Mouse (Mus musculus): ENCODE measurements around the gene Lingo2. TPM values are rescaled to one million over a fixed set of nuclear protein-coding genes. Genes with fewer than 3 reads are reported as not detected.

Gene Lingo2
- polyA plus RNA-seq, 1 experiment from 2014 or later = 2.6 TPM

- Histone ChIP-seq H3K4me1 (ENCODE audit: control insufficient read depth, insufficient read depth, low read length) (no peaks in the 10 kb centered on the region), H3K9me3 (replicated peaks; ENCODE audit: control insufficient read depth, low read length) (no peaks in the 10 kb centered on the region), H3K4me2 (ENCODE audit: low read depth, low read length) (no peak overlapping the region), H3K9ac (replicated peaks; ENCODE audit: low read length) (no peak overlapping the region), H3K27ac (replicated peaks; ENCODE audit: low read depth, low read length) (no peak overlapping the region), H3K27me3 (ENCODE audit: control insufficient read depth, insufficient read depth, low read length) (no peaks in the 10 kb centered on the region), H3K4me3 (ENCODE audit: low read depth, low read length) (no peak overlapping the region), H3K36me3 (replicated peaks; ENCODE audit: control insufficient read depth, insufficient read depth, low read depth, low read length) (no peaks in the 10 kb centered on the region)
- no peak for ATAC-seq (replicated peaks; ENCODE audit: insufficient number of reproducible peaks, low FRiP score, low TSS enrichment, low read depth)
- 58% methylated on average over 2 of the region's 2 CpGs for WGBS
- no peak for DNase-seq (ENCODE audit: low spot score)
Measured at GRCm38 (mm10) chr4:36540664-36541360, 410.7 kb downstream of the Lingo2 start.

DNA sequence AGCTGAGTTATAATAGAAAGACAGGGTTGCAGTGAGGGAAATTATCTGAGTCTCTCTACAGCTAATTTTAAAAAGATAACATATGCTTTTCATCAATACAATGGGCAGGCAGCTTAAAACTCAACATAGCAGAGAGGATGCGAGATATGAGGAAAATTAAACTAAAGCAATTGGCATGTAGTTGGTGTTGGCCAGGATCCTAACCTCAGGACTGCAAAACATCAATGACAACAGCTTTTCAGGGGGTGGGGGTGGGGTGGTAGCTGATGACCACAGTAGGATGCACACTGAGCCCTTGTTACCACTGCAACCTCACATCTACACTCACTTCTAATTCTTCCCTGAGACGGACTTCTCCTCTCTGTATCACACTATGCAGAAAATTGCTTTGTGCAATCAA lies 417.7 kb downstream of the Lingo2 start:
- WGBS = 82% methylated on average over 2 of the region's 2 CpGs
- Histone ChIP-seq H3K4me1 (ENCODE audit: control insufficient read depth, insufficient read depth, low read length) (no peaks in the 10 kb centered on the region), H3K4me3 (ENCODE audit: low read depth, low read length) (no peak overlapping the region), H3K9ac (replicated peaks; ENCODE audit: low read length) (no peak overlapping the region), H3K36me3 (replicated peaks; ENCODE audit: control insufficient read depth, insufficient read depth, low read depth, low read length) (no peaks in the 10 kb centered on the region), H3K27me3 (ENCODE audit: control insufficient read depth, insufficient read depth, low read length) (no peaks in the 10 kb centered on the region), H3K27ac (replicated peaks; ENCODE audit: low read depth, low read length) (no peak overlapping the region), H3K4me2 (ENCODE audit: low read depth, low read length) (no peak overlapping the region), H3K9me3 (replicated peaks; ENCODE audit: control insufficient read depth, low read length) (no peaks in the 10 kb centered on the region)
- no peak for ATAC-seq (replicated peaks; ENCODE audit: insufficient number of reproducible peaks, low FRiP score, low TSS enrichment, low read depth)
- no peak for DNase-seq (ENCODE audit: low spot score)

DNA sequence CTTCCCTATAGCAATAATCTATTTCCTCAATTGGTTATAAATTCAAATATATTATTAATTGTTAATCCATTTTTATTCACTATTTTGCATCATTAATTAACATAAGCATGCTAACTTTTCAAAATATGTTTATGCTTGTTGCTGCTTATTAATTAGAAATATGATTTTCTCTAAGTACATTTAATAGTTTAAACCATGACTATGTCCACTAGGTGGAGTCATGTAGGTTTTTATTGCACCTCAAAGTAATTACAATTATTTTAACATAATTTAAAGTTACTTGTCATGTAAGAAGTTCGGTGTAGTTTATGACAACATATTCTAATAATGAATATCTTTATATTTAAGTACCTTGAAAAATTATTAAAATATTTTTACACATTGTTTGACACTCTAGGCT lies 461.3 kb downstream of the Lingo2 start:
- Histone ChIP-seq H3K9me3 (replicated peaks; ENCODE audit: control insufficient read depth, low read length) (no peaks in the 10 kb centered on the region), H3K9ac (replicated peaks; ENCODE audit: low read length) (no peak overlapping the region), H3K36me3 (replicated peaks; ENCODE audit: control insufficient read depth, insufficient read depth, low read depth, low read length) (no peaks in the 10 kb centered on the region), H3K4me2 (ENCODE audit: low read depth, low read length) (no peak overlapping the region), H3K4me3 (ENCODE audit: low read depth, low read length) (no peak overlapping the region), H3K27ac (replicated peaks; ENCODE audit: low read depth, low read length) (no peak overlapping the region), H3K27me3 (ENCODE audit: control insufficient read depth, insufficient read depth, low read length) (no peaks in the 10 kb centered on the region), H3K4me1 (ENCODE audit: control insufficient read depth, insufficient read depth, low read length) (no peaks in the 10 kb centered on the region)
- DNase-seq (ENCODE audit: low spot score) = no peak
- no peak for ATAC-seq (replicated peaks; ENCODE audit: insufficient number of reproducible peaks, low FRiP score, low TSS enrichment, low read depth)
- WGBS = 75% methylated on average over 1 of the region's 1 CpGs

DNA sequence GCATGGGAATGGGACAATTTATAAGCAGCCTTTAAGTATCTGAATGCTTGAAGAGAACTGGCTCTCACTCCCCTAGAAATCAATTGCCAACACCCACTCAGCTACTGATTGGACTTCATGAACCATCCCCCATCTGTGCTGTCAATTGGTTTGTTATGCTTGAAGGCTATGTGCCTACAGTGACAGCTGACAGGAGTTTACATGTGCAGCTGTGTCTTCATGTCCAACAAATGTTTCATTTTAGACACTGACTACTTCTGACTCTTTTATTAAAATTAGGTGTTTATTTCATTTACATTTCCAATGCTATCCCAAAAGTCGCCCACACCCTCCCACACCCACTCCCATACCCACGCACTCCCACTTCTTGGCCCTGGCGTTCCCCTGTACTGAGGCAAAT lies 516.3 kb downstream of the Lingo2 start:
- Histone ChIP-seq H3K9me3 (replicated peaks; ENCODE audit: control insufficient read depth, low read length) (no peaks in the 10 kb centered on the region), H3K9ac (replicated peaks; ENCODE audit: low read length) (no peak overlapping the region), H3K4me1 (ENCODE audit: control insufficient read depth, insufficient read depth, low read length) (no peaks in the 10 kb centered on the region), H3K4me2 (ENCODE audit: low read depth, low read length) (no peak overlapping the region), H3K36me3 (replicated peaks; ENCODE audit: control insufficient read depth, insufficient read depth, low read depth, low read length) (no peaks in the 10 kb centered on the region), H3K27ac (replicated peaks; ENCODE audit: low read depth, low read length) (no peak overlapping the region), H3K27me3 (ENCODE audit: control insufficient read depth, insufficient read depth, low read length) (no peaks in the 10 kb centered on the region), H3K4me3 (ENCODE audit: low read depth, low read length) (no peak overlapping the region)
- ATAC-seq (replicated peaks; ENCODE audit: insufficient number of reproducible peaks, low FRiP score, low TSS enrichment, low read depth) (no peak), DNase-seq (ENCODE audit: low spot score) (no peak)
- 94% methylated on average over 3 of the region's 3 CpGs for WGBS

DNA sequence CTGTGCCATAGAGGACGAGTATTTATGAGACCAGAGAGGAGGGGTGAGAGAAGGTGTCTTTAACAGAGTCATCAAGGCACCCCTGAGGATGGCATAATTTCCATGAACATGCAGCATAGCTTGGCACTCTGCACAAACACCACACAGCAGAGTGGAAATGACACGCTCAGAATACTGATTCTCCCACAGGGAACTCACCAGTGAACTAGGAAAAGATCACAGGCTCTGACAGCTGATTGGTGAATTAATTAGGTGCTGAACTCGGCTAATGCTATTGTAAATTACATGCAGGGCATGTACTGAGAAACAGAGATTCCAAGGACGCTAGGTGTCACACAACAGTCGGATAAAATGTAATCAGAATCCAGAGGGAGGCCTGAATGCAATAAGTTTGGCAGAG lies 525.4 kb downstream of the Lingo2 start:
- no peak for ATAC-seq (replicated peaks; ENCODE audit: insufficient number of reproducible peaks, low FRiP score, low TSS enrichment, low read depth)
- no peak for DNase-seq (ENCODE audit: low spot score)

GRCm38 (mm10) chr4:36407350-36407749 lies 544.2 kb downstream of the Lingo2 start:
- no peaks in the 10 kb centered on the region for H3K9me3 ChIP-seq (replicated peaks; ENCODE audit: control insufficient read depth, low read length)
- no peak overlapping the region for H3K4me2 ChIP-seq (ENCODE audit: low read depth, low read length)
- no peaks in the 10 kb centered on the region for H3K27me3 ChIP-seq (ENCODE audit: control insufficient read depth, insufficient read depth, low read length)
- no peak overlapping the region for H3K9ac ChIP-seq (replicated peaks; ENCODE audit: low read length)
- no peaks in the 10 kb centered on the region for H3K36me3 ChIP-seq (replicated peaks; ENCODE audit: control insufficient read depth, insufficient read depth, low read depth, low read length)
- WGBS = 90% methylated on average over 3 of the region's 3 CpGs
- H3K4me1 ChIP-seq (ENCODE audit: control insufficient read depth, insufficient read depth, low read length) = no peaks in the 10 kb centered on the region
- no peak overlapping the region for H3K27ac ChIP-seq (replicated peaks; ENCODE audit: low read depth, low read length)
- ATAC-seq (replicated peaks; ENCODE audit: insufficient number of reproducible peaks, low FRiP score, low TSS enrichment, low read depth) (no peak), DNase-seq (ENCODE audit: low spot score) (no peak)
- no peak overlapping the region for H3K4me3 ChIP-seq (ENCODE audit: low read depth, low read length)

More for the DNA sequence above, 525.4 kb downstream of the Lingo2 start:
- Histone ChIP-seq H3K27ac (replicated peaks; ENCODE audit: low read depth, low read length) (no peak overlapping the region), H3K9ac (replicated peaks; ENCODE audit: low read length) (no peak overlapping the region), H3K9me3 (replicated peaks; ENCODE audit: control insufficient read depth, low read length) (no peaks in the 10 kb centered on the region), H3K36me3 (replicated peaks; ENCODE audit: control insufficient read depth, insufficient read depth, low read depth, low read length) (no peaks in the 10 kb centered on the region), H3K4me3 (ENCODE audit: low read depth, low read length) (no peak overlapping the region), H3K4me2 (ENCODE audit: low read depth, low read length) (no peak overlapping the region), H3K4me1 (ENCODE audit: control insufficient read depth, insufficient read depth, low read length) (no peaks in the 10 kb centered on the region), H3K27me3 (ENCODE audit: control insufficient read depth, insufficient read depth, low read length) (no peaks in the 10 kb centered on the region)
- WGBS = 59% methylated on average over 5 of the region's 5 CpGs

GRCm38 (mm10) chr4:36368925-36369324 lies 582.6 kb downstream of the Lingo2 start:
- H3K27ac ChIP-seq (replicated peaks; ENCODE audit: low read depth, low read length) = no peak overlapping the region
- H3K9me3 ChIP-seq (replicated peaks; ENCODE audit: control insufficient read depth, low read length) = no peaks in the 10 kb centered on the region
- 75% methylated on average over 3 of the region's 3 CpGs for WGBS
- H3K4me2 ChIP-seq (ENCODE audit: low read depth, low read length) = no peak overlapping the region
- no peak overlapping the region for H3K9ac ChIP-seq (replicated peaks; ENCODE audit: low read length)
- no peaks in the 10 kb centered on the region for H3K4me1 ChIP-seq (ENCODE audit: control insufficient read depth, insufficient read depth, low read length)
- no peaks in the 10 kb centered on the region for H3K36me3 ChIP-seq (replicated peaks; ENCODE audit: control insufficient read depth, insufficient read depth, low read depth, low read length)
- H3K27me3 ChIP-seq (ENCODE audit: control insufficient read depth, insufficient read depth, low read length) = no peaks in the 10 kb centered on the region
- H3K4me3 ChIP-seq (ENCODE audit: low read depth, low read length) = no peak overlapping the region
- ATAC-seq (replicated peaks; ENCODE audit: insufficient number of reproducible peaks, low FRiP score, low TSS enrichment, low read depth) = no peak
- no peak for DNase-seq (ENCODE audit: low spot score)

DNA sequence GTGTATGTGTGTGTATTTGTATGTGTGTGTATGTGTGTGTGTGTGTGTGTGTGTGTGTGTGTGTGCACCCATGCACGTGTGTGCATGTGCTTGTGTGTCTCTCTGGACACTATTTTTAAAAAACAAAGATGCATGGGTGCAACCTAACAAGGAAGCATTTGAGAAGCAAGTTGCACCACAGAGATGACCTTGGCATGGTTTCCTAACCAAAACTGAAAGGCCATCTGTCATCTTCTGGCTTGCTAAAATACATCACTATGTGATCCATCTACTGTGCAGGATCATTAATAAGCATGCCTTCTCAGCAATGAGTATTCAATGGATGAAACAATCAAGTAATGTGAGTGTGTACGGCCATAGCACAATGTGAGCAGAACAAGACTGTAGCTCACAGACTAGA lies 597.1 kb downstream of the Lingo2 start:
- WGBS = 86% methylated on average over 2 of the region's 2 CpGs
- Histone ChIP-seq H3K27ac (replicated peaks; ENCODE audit: low read depth, low read length) (no peak overlapping the region), H3K4me3 (ENCODE audit: low read depth, low read length) (no peak overlapping the region), H3K9me3 (replicated peaks; ENCODE audit: control insufficient read depth, low read length) (no peaks in the 10 kb centered on the region), H3K4me2 (ENCODE audit: low read depth, low read length) (no peak overlapping the region), H3K9ac (replicated peaks; ENCODE audit: low read length) (no peak overlapping the region), H3K36me3 (replicated peaks; ENCODE audit: control insufficient read depth, insufficient read depth, low read depth, low read length) (no peaks in the 10 kb centered on the region), H3K4me1 (ENCODE audit: control insufficient read depth, insufficient read depth, low read length) (no peaks in the 10 kb centered on the region), H3K27me3 (ENCODE audit: control insufficient read depth, insufficient read depth, low read length) (no peaks in the 10 kb centered on the region)
- no peak for ATAC-seq (replicated peaks; ENCODE audit: insufficient number of reproducible peaks, low FRiP score, low TSS enrichment, low read depth)
- no peak for DNase-seq (ENCODE audit: low spot score)
